Mouse (Mus musculus) neural tube, embryonic 10.5 days (tissue): ENCODE measurements around the gene Klhl29.
"Not testable (repeated sequence)": the region's sequence is repeated elsewhere in the genome, so short reads cannot be mapped to it uniquely, and the experiment has no call there.

Source experiments
- DNase-seq: peaks from one replicate; pipeline ENCODE4 v3.0.0-alpha.2; 2017; ENCODE audit warnings: low spot score; ENCODE audit errors: extremely low spot score

The Klhl29 gene

GRCm38 (mm10) chr12:5358497-5358896 is 17.0 kb downstream of the Klhl29 start:
- no peak for DNase-seq

- DNase-seq = no peak
These were observed 22.1 kb downstream of the Klhl29 start for GRCm38 (mm10) chr12:5353416-5353815.

GRCm38 (mm10) chr12:5352771-5353170 is 22.7 kb downstream of the Klhl29 start:
- no peak for DNase-seq

- DNase-seq = no peak
These were observed 24.8 kb downstream of the Klhl29 start for GRCm38 (mm10) chr12:5350491-5351285.

GRCm38 (mm10) chr12:5345088-5345487 is 30.4 kb downstream of the Klhl29 start:
- no peak for DNase-seq

- not testable (repeated sequence) for DNase-seq
These were observed 31.0 kb downstream of the Klhl29 start for GRCm38 (mm10) chr12:5344457-5344856.

- DNase-seq = no peak
These were observed 35.3 kb downstream of the Klhl29 start for GRCm38 (mm10) chr12:5340151-5340603.

- DNase-seq = peak; percentile 30
These were observed 38.4 kb downstream of the Klhl29 start for GRCm38 (mm10) chr12:5336927-5337712.

- DNase-seq = no peak
These were observed 39.2 kb downstream of the Klhl29 start for GRCm38 (mm10) chr12:5336331-5336730.

GRCm38 (mm10) chr12:5334956-5335355 is 40.5 kb downstream of the Klhl29 start:
- no peak for DNase-seq

- no peak for DNase-seq
These were observed 41.3 kb downstream of the Klhl29 start for GRCm38 (mm10) chr12:5334175-5334574.

- DNase-seq = no peak
These were observed 43.5 kb downstream of the Klhl29 start for GRCm38 (mm10) chr12:5331810-5332484.

- DNase-seq = no peak
These were observed 44.9 kb downstream of the Klhl29 start for GRCm38 (mm10) chr12:5330496-5331070.

- DNase-seq = no peak
These were observed 52.9 kb downstream of the Klhl29 start for GRCm38 (mm10) chr12:5322444-5323087.

GRCm38 (mm10) chr12:5321017-5321416 is 54.5 kb downstream of the Klhl29 start:
- DNase-seq = no peak

GRCm38 (mm10) chr12:5319359-5319973 is 56.0 kb downstream of the Klhl29 start:
- peak; percentile 45 for DNase-seq

GRCm38 (mm10) chr12:5316029-5316567 is 59.4 kb downstream of the Klhl29 start:
- no peak for DNase-seq

- no peak for DNase-seq
These were observed 67.6 kb downstream of the Klhl29 start for GRCm38 (mm10) chr12:5307923-5308322.

- DNase-seq = no peak
These were observed 70.0 kb downstream of the Klhl29 start for GRCm38 (mm10) chr12:5305466-5305865.

- DNase-seq = no peak
These were observed 71.6 kb downstream of the Klhl29 start for GRCm38 (mm10) chr12:5303912-5304311.
